Mouse (Mus musculus): ENCODE results near the gene Zar1l. TPM values are rescaled to one million over a fixed set of nuclear protein-coding genes. Genes with fewer than 3 reads are reported as not detected.

The Zar1l gene
- total and polyA plus RNA-seq, 3 experiments = not detected

DNA sequence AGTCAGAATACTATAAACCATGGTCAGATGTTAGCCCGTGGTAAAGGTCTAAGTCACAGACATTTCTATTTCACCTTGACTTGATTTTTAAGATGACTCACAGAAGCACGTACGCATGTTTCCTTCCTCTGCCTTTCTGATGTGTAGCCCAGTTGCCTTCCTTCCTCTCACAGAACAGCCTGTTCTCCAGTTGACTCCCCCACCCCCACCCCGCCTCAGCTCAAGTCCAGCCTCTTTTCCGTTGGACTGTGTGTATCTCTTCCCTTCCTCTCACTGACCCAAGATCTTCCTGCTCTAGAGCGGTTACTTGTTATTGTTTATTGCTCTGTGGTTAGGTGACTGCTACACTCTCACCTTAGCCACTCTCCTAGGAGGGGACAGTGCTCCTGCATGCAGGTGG is 49.5 kb downstream of the Zar1l start:
- dilution Hi-C loops (cut with MboI; ENCODE audit: extremely low pct_ligation_motif_present, extremely low pct_unique_long_range_greater_than_20kb, low sequenced_read_pairs) (no loop called here), in situ Hi-C loops (cut with MboI; ENCODE audit: low pct_ligation_motif_present, low pct_unique_long_range_greater_than_20kb, low sequenced_read_pairs) (no loop called here)
- Histone ChIP-seq H3K4me3 (replicated peaks in 1 of 3; ENCODE audit: low read depth in 2 of 3, low read length in 2 of 3, poor library complexity in 1 of 3) (no peak overlapping the region), H3K27me3 (replicated peaks) (peaks cover 4% of the 10 kb centered on the region), H3K4me1 (ENCODE audit: control insufficient read depth in 1 of 2, insufficient read depth in 2 of 2) (no peaks in the 10 kb centered on the region), H3K79me2 (replicated peaks; ENCODE audit: control insufficient read depth, extremely low read depth, insufficient read depth, poor library complexity, severe bottlenecking) (no peaks in the 10 kb centered on the region), H3K36me3 (replicated peaks in 1 of 2; ENCODE audit: control insufficient read depth in 1 of 2, insufficient read depth in 1 of 2, low read length in 1 of 2) (no peaks in the 10 kb centered on the region), H3K9ac (ENCODE audit: insufficient read depth, low read depth) (no peak overlapping the region), H3K9me3 (replicated peaks; ENCODE audit: low read length) (no peaks in the 10 kb centered on the region), H3K4me2 (ENCODE audit: insufficient read depth, low read depth, poor library complexity, severe bottlenecking) (no peak overlapping the region), H3K27ac (ENCODE audit: insufficient read depth, low read depth) (no peak overlapping the region)
- DNase-seq (ENCODE audit: extremely low read depth) = no peak
- TF ChIP-seq KAT2A (IDR thresholded peaks at IDR 0.05; ENCODE audit: insufficient replicate concordance, low read length) (no peak), POLR2A (IDR thresholded peaks at IDR 0.05; ENCODE audit: low read depth, low read length) (no peak), ETS1 (conservative IDR thresholded peaks at IDR 0.05; ENCODE audit: low read depth, low read length) (no peak), UBTF (IDR thresholded peaks at IDR 0.05; ENCODE audit: low read depth, low read length) (no peak), EP300 (IDR thresholded peaks at IDR 0.05; ENCODE audit: low read length) (no peak)

DNA sequence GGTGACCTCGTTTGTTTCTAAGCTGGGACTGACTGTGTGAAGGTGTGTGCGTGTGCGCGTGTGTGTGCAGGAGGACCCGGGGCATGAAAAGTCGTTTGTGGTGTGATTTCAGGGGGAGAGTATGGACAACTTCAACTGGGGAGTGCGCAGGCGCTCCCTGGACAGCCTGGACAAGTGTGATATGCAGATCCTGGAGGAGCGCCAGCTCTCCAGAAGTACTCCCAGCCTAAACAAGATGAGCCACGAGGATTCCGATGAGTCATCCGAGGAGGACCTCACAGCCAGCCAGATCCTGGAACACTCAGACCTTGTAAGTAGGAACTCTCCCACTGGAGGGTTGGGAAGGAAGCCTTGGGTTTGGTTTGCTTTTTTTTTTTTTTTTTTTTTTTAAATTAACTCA is 51.8 kb downstream of the Zar1l start:
- Histone ChIP-seq H3K4me1 (ENCODE audit: control insufficient read depth in 1 of 2, insufficient read depth in 2 of 2) (no peaks in the 10 kb centered on the region), H3K9me3 (replicated peaks; ENCODE audit: low read length) (no peaks in the 10 kb centered on the region), H3K36me3 (replicated peaks in 1 of 2; ENCODE audit: control insufficient read depth in 1 of 2, insufficient read depth in 1 of 2, low read length in 1 of 2) (no peaks in the 10 kb centered on the region), H3K27ac (ENCODE audit: insufficient read depth, low read depth) (no peak overlapping the region), H3K4me2 (ENCODE audit: insufficient read depth, low read depth, poor library complexity, severe bottlenecking) (no peak overlapping the region), H3K27me3 (replicated peaks) (peaks cover 4% of the 10 kb centered on the region), H3K4me3 (replicated peaks in 1 of 3; ENCODE audit: low read depth in 2 of 3, low read length in 2 of 3, poor library complexity in 1 of 3) (no peak overlapping the region), H3K9ac (ENCODE audit: insufficient read depth, low read depth) (no peak overlapping the region), H3K79me2 (replicated peaks; ENCODE audit: control insufficient read depth, extremely low read depth, insufficient read depth, poor library complexity, severe bottlenecking) (no peaks in the 10 kb centered on the region)
- dilution Hi-C loops (cut with MboI; ENCODE audit: extremely low pct_ligation_motif_present, extremely low pct_unique_long_range_greater_than_20kb, low sequenced_read_pairs) = no loop called here
- in situ Hi-C loops (cut with MboI; ENCODE audit: low pct_ligation_motif_present, low pct_unique_long_range_greater_than_20kb, low sequenced_read_pairs) = no loop called here
- TF ChIP-seq RAD21 (IDR thresholded peaks at IDR 0.05; ENCODE audit: low read depth, low read length) (no peak), MAZ (IDR thresholded peaks at IDR 0.05; ENCODE audit: low read depth, low read length) (no peak), MXI1 (IDR thresholded peaks at IDR 0.05; ENCODE audit: low read depth, low read length) (no peak), CTCF (conservative IDR thresholded peaks at IDR 0.05 in 1 of 2, IDR thresholded peaks at IDR 0.05 in 1 of 2; ENCODE audit: low read depth in 2 of 2, low read length in 2 of 2) (no peak), USF1 (IDR thresholded peaks at IDR 0.05; ENCODE audit: low read depth, low read length) (no peak), MEF2A (IDR thresholded peaks at IDR 0.05; ENCODE audit: borderline replicate concordance, low read depth, low read length) (no peak), MYC (IDR thresholded peaks at IDR 0.05; ENCODE audit: low read depth, low read length) (no peak), IRF4 (IDR thresholded peaks at IDR 0.05; ENCODE audit: low read depth, low read length) (no peak), MAFK (IDR thresholded peaks at IDR 0.05; ENCODE audit: insufficient replicate concordance, low read length) (no peak), TCF12 (IDR thresholded peaks at IDR 0.05; ENCODE audit: low read depth, low read length) (no peak), ZC3H11A (IDR thresholded peaks at IDR 0.05; ENCODE audit: low read depth, low read length) (no peak), BHLHE40 (IDR thresholded peaks at IDR 0.05; ENCODE audit: low read depth, low read length) (no peak), POLR2AphosphoS2 (IDR thresholded peaks at IDR 0.05; ENCODE audit: low read depth, low read length) (no peak), GABPA (IDR thresholded peaks at IDR 0.05; ENCODE audit: insufficient replicate concordance, low read depth, low read length) (no peak), USF2 (conservative IDR thresholded peaks at IDR 0.05; ENCODE audit: low read depth, low read length) (no peak), SMC3 (IDR thresholded peaks at IDR 0.05; ENCODE audit: low read depth, low read length) (no peak), ZKSCAN1 (IDR thresholded peaks at IDR 0.05; ENCODE audit: borderline replicate concordance, low read depth, low read length) (no peak), MAX (IDR thresholded peaks at IDR 0.05; ENCODE audit: low read length) (no peak)
- DNase-seq (ENCODE audit: extremely low read depth) = no peak

Measured in CH12.LX (cell line).